ENCODE assay signal across 42 mouse cellular contexts in genomic region chr10:115551069-115551468, GRCm38 (mm10). TPM values are rescaled to one million over a fixed set of nuclear protein-coding genes. Genes with fewer than 3 reads are reported as not detected.
"Had no signal": no experiment of that assay in that cellular context is flagged by ENCODE, and none has a peak within 500 bp of the region (broad histone marks: within the 10 kb centered on the region; RNA-seq: fewer than 3 reads in every experiment).

No protein-coding gene starts in this region.

- H3K4me2 ChIP-seq: heart, embryonic 11.5 days; heart, embryonic 12.5 days; heart, embryonic 13.5 days; heart, embryonic 15.5 days; hindbrain, embryonic 12.5 days; hindbrain, embryonic 13.5 days; hindbrain, embryonic 14.5 days; hindbrain, embryonic 15.5 days; intestine, embryonic 15.5 days; kidney, embryonic 15.5 days had no signal

- H3K4me3 ChIP-seq: heart, embryonic 10.5 days; heart, embryonic 12.5 days; heart, embryonic 13.5 days; heart, embryonic 15.5 days; hindbrain, embryonic 10.5 days; hindbrain, embryonic 12.5 days; hindbrain, embryonic 13.5 days; hindbrain, embryonic 15.5 days; intestine, embryonic 15.5 days; kidney, embryonic 15.5 days; layer of hippocampus, adult 2 months had no signal

- H3K4me1 ChIP-seq: heart, embryonic 10.5 days; heart, embryonic 12.5 days; heart, embryonic 13.5 days; heart, embryonic 15.5 days; hindbrain, embryonic 12.5 days; hindbrain, embryonic 13.5 days; hindbrain, embryonic 15.5 days; intestine, embryonic 15.5 days; kidney, embryonic 15.5 days had no signal

- H3K9me3 ChIP-seq: heart, embryonic 10.5 days; heart, embryonic 12.5 days; heart, embryonic 13.5 days; heart, embryonic 15.5 days; hindbrain, embryonic 10.5 days; hindbrain, embryonic 12.5 days; hindbrain, embryonic 13.5 days; hindbrain, embryonic 15.5 days; intestine, embryonic 15.5 days; kidney, embryonic 15.5 days had no signal

- H3K36me3 ChIP-seq: heart, embryonic 10.5 days; heart, embryonic 12.5 days; heart, embryonic 13.5 days; heart, embryonic 15.5 days; hindbrain, embryonic 10.5 days; hindbrain, embryonic 12.5 days; hindbrain, embryonic 13.5 days; hindbrain, embryonic 15.5 days; intestine, embryonic 15.5 days; kidney, embryonic 15.5 days had no signal

- H3K9ac ChIP-seq: heart, embryonic 12.5 days; heart, embryonic 13.5 days; heart, embryonic 15.5 days; hindbrain, embryonic 12.5 days; hindbrain, embryonic 13.5 days; hindbrain, embryonic 14.5 days; hindbrain, embryonic 15.5 days; intestine, embryonic 15.5 days; kidney, embryonic 15.5 days had no signal

- H3K27me3 ChIP-seq: heart, embryonic 12.5 days; heart, embryonic 13.5 days; heart, embryonic 15.5 days; hindbrain, embryonic 12.5 days; hindbrain, embryonic 13.5 days; hindbrain, embryonic 15.5 days; intestine, embryonic 15.5 days; kidney, embryonic 15.5 days had no signal

- DNase-seq: heart, postnatal 10 days; heart, postnatal 14 days; heart, postnatal 4 days; kidney, adult 11 months; kidney, adult 18-20 months; kidney, adult 2 months; kidney, adult 8-10 months; kidney, adult 9 months; kidney, postnatal 10 days; kidney, postnatal 14 days; kidney, postnatal 25 days; kidney, postnatal 36 days; kidney, postnatal 4 days; layer of hippocampus, adult 9-11 months; layer of hippocampus, postnatal 36 days had no signal

- ATAC-seq: inflammation-experienced regulatory T-cells, adult 6 months; intestine, embryonic 15.5 days; intestine, embryonic 16.5 days; intestine, postnatal 0 days had no signal

- H3K27ac ChIP-seq: heart, embryonic 10.5 days; heart, embryonic 13.5 days; heart, embryonic 15.5 days; hindbrain, embryonic 10.5 days; hindbrain, embryonic 12.5 days; hindbrain, embryonic 13.5 days; hindbrain, embryonic 14.5 days; hindbrain, embryonic 15.5 days; hindbrain, postnatal 0 days; intestine, embryonic 15.5 days; kidney, embryonic 15.5 days; kidney, postnatal 0 days; layer of hippocampus, adult 2 months had no signal

RNA-seq across cellular contexts. Expression of gene A930009A15Rik, which starts 18.7 kb away (rescaled TPM):
- total RNA-seq: heart, postnatal 10 days; heart, postnatal 14 days; heart, postnatal 25 days; heart, postnatal 4 days; hematopoietic stem cell, adult 5-6 weeks; hindbrain, postnatal 0 days; left cerebral cortex, adult 18-20 months had no signal
- polyA plus RNA-seq: heart, embryonic 10.5 days; heart, embryonic 11.5 days; heart, embryonic 12.5 days; heart, embryonic 13.5 days; heart, embryonic 14.5 days; heart, embryonic 15.5 days; heart, embryonic 16.5 days; heart, postnatal 0 days; inflammation-experienced regulatory T-cells, adult 6 months; intestine, embryonic 14.5 days; intestine, embryonic 15.5 days; intestine, embryonic 16.5 days; intestine, postnatal 0 days; kidney, adult 2 months; kidney, embryonic 16.5 days; kidney, postnatal 0 days; large intestine, adult 2 months had no signal
